Mouse (Mus musculus) stomach, embryonic 16.5 days (tissue): Measurements from ENCODE around the gene Pgk1. TPM values are rescaled to one million over a fixed set of nuclear protein-coding genes. Genes with fewer than 3 reads are reported as not detected.
A peak's percentile ranks its signal among the peaks of the same experiment; 100 is the strongest.
"Not testable (repeated sequence)": the region's sequence is repeated elsewhere in the genome, so short reads cannot be mapped to it uniquely, and the experiment has no call there.

Source experiments
- ATAC-seq: fragments of 200-750 bp; cut with Nextera tagmentation; 2 replicates; pipeline ENCODE4 v1.8.0; 2017; ENCODE audit warnings: moderate number of reproducible peaks, moderate TSS enrichment; ENCODE audit not compliant: insufficient read depth, low FRiP score
- H3K27ac ChIP-seq: fragments of 300-500 bp; sonication (generic); 2 replicates; pipeline ENCODE4 v1.5.1; 2014; ENCODE audit warnings: low read length
- H3K27me3 ChIP-seq: fragments of 300-500 bp; sonication (generic); 2 replicates; pipeline ENCODE4 v1.6.1; 2014; ENCODE audit warnings: low read length, control low read depth, mixed read lengths; ENCODE audit not compliant: control insufficient read depth, insufficient read depth
- H3K36me3 ChIP-seq: fragments of 300-500 bp; sonication (generic); 2 replicates; pipeline ENCODE4 v1.6.1; 2014; ENCODE audit warnings: low read length; ENCODE audit not compliant: control insufficient read depth, insufficient read depth
- H3K4me1 ChIP-seq: fragments of 300-500 bp; sonication (generic); 2 replicates; pipeline ENCODE4 v1.6.1; 2014; ENCODE audit warnings: low read length, control low read depth, mixed read lengths; ENCODE audit not compliant: control insufficient read depth, insufficient read depth
- H3K4me2 ChIP-seq: fragments of 300-500 bp; sonication (generic); 2 replicates; pipeline ENCODE4 v1.6.1; 2014; ENCODE audit warnings: low read depth, low read length, mixed read lengths
- H3K4me3 ChIP-seq: fragments of 300-500 bp; sonication (generic); replicated peaks from 2 replicates; pipeline ENCODE4 v1.5.1; 2014; ENCODE audit warnings: mild to moderate bottlenecking, low read length
- H3K9ac ChIP-seq: fragments of 300-500 bp; sonication (generic); 2 replicates; pipeline ENCODE4 v1.6.1; 2014; ENCODE audit warnings: low read length
- H3K9me3 ChIP-seq: fragments of 300-500 bp; sonication (generic); replicated peaks from 2 replicates; pipeline ENCODE4 v1.6.1; 2016; ENCODE audit warnings: low read length, control low read depth; ENCODE audit not compliant: control insufficient read depth
- WGBS: fragments of 180-500 bp; shearing (Covaris S2); extraction: QIAGEN DNeasy Blood & Tissue Kit; methylation state at CpG from one replicate; pipeline ENCODE4 v1.1.7; 2014; 5-methylcytosine and 5-hydroxymethylcytosine counted together
- polyA plus RNA-seq: library from polyadenylated mRNA; unstranded; fragments of >200 nt; fragmentation: Nextera tagmentation; extraction: Ambion mirVana; gene quantifications from 2 replicates; pipeline ENCODE4 v1.2.1, GENCODE M21; 2015

Gene Pgk1
- polyA plus RNA-seq, 1 experiment from 2014 or later = 332 TPM

DNA sequence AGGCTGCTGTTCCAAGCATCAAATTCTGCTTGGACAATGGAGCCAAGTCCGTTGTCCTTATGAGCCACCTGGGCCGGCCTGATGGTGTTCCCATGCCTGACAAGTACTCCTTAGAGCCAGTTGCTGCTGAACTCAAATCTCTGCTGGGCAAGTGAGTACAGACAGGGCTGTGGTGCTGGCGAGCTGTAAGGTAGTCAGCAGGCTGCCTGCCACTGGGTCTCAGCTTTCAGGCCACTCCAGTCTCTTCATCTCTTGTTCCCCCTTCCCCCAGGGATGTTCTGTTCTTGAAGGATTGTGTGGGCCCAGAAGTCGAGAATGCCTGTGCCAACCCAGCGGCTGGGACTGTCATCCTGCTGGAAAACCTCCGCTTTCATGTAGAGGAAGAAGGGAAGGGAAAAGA is 7.5 kb downstream of the Pgk1 start:
- not testable (repeated sequence) for H3K27ac ChIP-seq, H3K27me3 ChIP-seq, ATAC-seq, H3K4me3 ChIP-seq, H3K9ac ChIP-seq, H3K9me3 ChIP-seq, H3K4me1 ChIP-seq, H3K36me3 ChIP-seq, H3K4me2 ChIP-seq
- WGBS = 84% methylated on average over 6 of the region's 6 CpGs

DNA sequence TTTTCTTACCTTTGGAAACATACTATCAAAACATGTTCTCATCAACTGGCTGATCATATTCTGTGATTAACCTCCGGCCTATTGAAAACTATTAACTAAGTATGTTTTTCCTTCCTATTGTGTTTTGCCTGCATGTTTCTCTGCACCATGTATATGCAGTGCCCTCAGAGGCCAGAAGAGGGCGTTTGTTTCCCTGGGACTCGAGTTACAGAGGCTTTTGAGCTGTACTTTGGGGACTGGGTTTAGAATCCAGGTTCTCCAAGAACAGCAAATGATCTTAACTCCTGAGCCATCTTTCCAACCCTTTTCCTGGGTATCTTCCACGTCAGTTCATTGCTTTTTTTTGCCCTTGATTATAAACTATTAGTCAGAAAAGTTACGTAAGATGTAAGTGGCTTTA is 10.4 kb downstream of the Pgk1 start:
- Histone ChIP-seq H3K9ac (no peak overlapping the region), H3K9me3 (no peaks in the 10 kb centered on the region), H3K27ac (no peak overlapping the region), H3K27me3 (no peaks in the 10 kb centered on the region), H3K4me1 (no peaks in the 10 kb centered on the region), H3K4me3 (no peak overlapping the region), H3K4me2 (no peak overlapping the region), H3K36me3 (peaks cover 4% of the 10 kb centered on the region; the same call in 1 of the 2 replicates)
- ATAC-seq = no peak
- 63% methylated on average over 5 of the region's 5 CpGs for WGBS

DNA sequence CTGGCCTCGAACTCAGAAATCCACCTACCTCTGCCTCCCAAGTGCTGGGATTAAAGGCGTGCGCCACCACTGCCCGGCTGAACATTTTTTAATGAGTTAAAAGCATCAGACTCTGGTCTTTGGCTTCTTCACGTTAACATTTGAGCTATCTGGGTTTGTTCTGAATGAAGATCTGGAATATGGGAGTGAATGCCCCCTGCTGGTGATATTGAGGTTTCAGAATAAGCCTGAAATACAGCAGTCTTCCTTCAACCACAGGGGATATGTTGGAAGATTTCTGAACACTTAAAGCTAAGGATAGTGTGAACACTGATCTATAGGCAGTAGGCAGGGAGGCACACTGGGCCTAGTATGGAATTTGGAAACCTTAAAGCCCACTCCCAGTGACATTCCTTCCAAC is 12.0 kb downstream of the Pgk1 start:
- no peak overlapping the region for H3K27ac ChIP-seq
- H3K27me3 ChIP-seq = no peaks in the 10 kb centered on the region
- no peak overlapping the region for H3K4me3 ChIP-seq
- H3K9me3 ChIP-seq = no peaks in the 10 kb centered on the region
- ATAC-seq = no peak
- H3K4me1 ChIP-seq = no peaks in the 10 kb centered on the region
- peaks cover 4% of the 10 kb centered on the region; the same call in 1 of the 2 replicates for H3K36me3 ChIP-seq
- WGBS = 81% methylated on average over 5 of the region's 5 CpGs
- H3K9ac ChIP-seq = no peak overlapping the region
- no peak overlapping the region for H3K4me2 ChIP-seq

DNA sequence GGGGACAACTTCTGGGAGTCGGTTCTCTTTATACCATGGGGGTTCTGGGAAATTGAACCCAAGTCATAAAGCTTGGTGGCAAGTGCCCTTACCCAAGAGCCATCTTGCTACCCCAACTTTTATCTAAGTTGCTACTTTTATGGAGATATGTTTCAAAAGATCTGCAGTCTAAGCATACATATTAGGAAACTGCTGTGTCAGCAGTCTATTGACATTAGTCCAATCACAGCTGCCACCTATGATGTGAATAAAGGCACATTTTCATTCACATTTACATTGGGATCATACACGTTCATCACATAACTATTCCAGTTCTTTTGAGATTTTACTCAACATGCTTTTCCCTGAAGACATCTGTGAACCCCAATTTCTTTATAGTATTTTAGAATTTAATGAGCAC is 22.2 kb downstream of the Pgk1 start:
- no peaks in the 10 kb centered on the region for H3K36me3 ChIP-seq
- no peaks in the 10 kb centered on the region for H3K27me3 ChIP-seq
- 89% methylated on average over 2 of the region's 2 CpGs for WGBS
- no peak overlapping the region for H3K27ac ChIP-seq
- no peaks in the 10 kb centered on the region for H3K4me1 ChIP-seq
- no peak overlapping the region for H3K4me3 ChIP-seq
- H3K4me2 ChIP-seq = no peak overlapping the region
- ATAC-seq = no peak
- H3K9ac ChIP-seq = no peak overlapping the region
- H3K9me3 ChIP-seq = no peaks in the 10 kb centered on the region

DNA sequence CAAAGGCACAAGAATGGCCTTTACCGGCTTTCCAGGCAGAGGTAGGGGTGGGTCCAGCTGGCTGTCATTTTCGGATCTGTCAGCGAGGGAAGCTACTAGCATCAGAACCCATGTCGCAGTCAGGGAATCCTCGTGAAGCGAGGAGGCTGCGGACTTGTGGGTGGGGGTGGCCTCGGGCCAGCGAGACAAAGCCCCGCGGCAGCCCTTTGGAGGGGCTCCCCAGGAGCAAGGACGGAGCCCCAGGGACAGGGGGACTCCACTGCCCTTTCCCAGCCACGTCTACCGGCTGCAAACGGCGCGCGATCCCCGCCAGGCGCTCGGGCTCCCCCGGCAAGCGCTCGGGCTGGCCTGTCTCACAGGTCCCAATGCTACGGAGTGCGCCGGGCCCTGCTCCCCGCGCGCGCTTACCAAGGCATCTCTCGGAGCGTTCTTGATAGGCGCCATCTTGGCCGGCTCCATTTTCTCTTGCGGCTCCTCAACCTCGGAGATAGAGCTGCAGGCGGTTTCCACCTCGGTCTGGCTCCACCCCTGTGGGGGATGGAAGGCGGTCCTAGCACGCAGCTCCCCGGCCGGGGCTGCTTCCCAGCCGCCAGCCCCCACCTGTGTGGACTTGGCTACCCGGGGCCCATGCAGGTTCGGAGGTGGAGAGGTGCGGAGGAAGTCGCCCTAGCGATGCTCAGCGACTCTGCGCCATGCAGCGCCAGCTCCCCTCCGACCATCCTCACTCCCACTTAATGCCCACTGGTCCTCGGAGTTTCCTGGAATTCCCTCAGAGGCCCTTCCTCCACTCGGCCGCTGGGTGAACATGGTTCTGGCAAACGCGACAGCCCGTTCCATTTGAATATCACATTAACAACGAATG is 32.5 kb downstream of the Pgk1 start:
- H3K27me3 ChIP-seq = no peaks in the 10 kb centered on the region
- no peaks in the 10 kb centered on the region for H3K36me3 ChIP-seq
- H3K9ac ChIP-seq = peak overlapping the region; percentile 82
- peak overlapping the region; percentile 74 for H3K27ac ChIP-seq
- peaks cover 6% of the 10 kb centered on the region for H3K9me3 ChIP-seq
- no peaks in the 10 kb centered on the region for H3K4me1 ChIP-seq
- H3K4me3 ChIP-seq = peak overlapping the region; percentile 62
- 17% methylated on average over 59 of the region's 60 CpGs for whole genome bisulfite sequencing
- H3K4me2 ChIP-seq = peak overlapping the region; percentile 51
- ATAC-seq = peak; percentile 94

DNA sequence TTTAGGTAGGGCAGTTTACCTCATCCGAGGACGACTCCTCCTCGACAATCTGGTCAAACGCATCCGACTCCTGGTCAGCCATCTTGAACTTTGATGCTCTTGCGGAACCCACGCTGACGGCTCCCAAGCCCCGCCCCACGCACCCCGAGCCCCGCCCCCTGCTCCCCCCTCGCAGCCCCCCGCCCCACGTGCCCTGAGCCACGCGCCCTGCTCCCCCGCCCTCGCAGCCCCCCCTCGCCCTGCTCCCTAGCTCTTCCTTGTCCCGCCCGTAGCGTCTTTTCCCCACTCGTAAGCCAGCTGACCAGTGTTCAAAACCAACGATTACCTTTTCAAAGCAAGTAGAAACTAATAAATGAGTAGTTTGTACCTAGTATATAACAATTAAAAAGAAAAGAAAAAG is 34.2 kb downstream of the Pgk1 start, which contains the start of gene Taf9b:
TSS of gene Taf9b (minus strand) at position 101 of the 400 bp plus-strand sequence.
- peak within 1 kb of the TSS; percentile 51 for H3K4me2 ChIP-seq
- WGBS = 87% methylated on average over 22 of the region's 25 CpGs
- H3K36me3 ChIP-seq = no peaks in the 10 kb centered on the region
- no peaks in the 10 kb centered on the region for H3K27me3 ChIP-seq
- H3K27ac ChIP-seq = peak within 1 kb of the TSS; percentile 74; the same call in 1 of the 2 replicates
- H3K9ac ChIP-seq = peak within 1 kb of the TSS; percentile 82
- peak within 1 kb of the TSS; percentile 62 for H3K4me3 ChIP-seq
- peaks cover 6% of the 10 kb centered on the region for H3K9me3 ChIP-seq
- no peaks in the 10 kb centered on the region for H3K4me1 ChIP-seq
- ATAC-seq = no peak

Other genes starting within 250 kb of the Pgk1 start
- gene Magt1, start 175.2 kb upstream of the Pgk1 start, polyA plus RNA-seq = 78.7 and 82.3 TPM in 2 replicates
- gene Cox7b, start 171.4 kb upstream of the Pgk1 start, polyA plus RNA-seq = 405 and 440 TPM in 2 replicates
- 27.6 and 28.3 TPM in 2 replicates for gene Atp7a, start 159.8 kb upstream of the Pgk1 start, polyA plus RNA-seq
- gene Tlr13, start 43.9 kb upstream of the Pgk1 start, polyA plus RNA-seq = 1.4 TPM in 2 replicates
- 11.5 and 12.7 TPM in 2 replicates for gene Taf9b, start 34.1 kb downstream of the Pgk1 start, polyA plus RNA-seq
- not detected in 2 replicates for gene Fnd3c2, start 68.3 kb downstream of the Pgk1 start, polyA plus RNA-seq